Mouse (Mus musculus) adrenal gland, postnatal 25 days (tissue): Measurements from ENCODE around the gene Vmn1r3. TPM values are rescaled to one million over a fixed set of nuclear protein-coding genes. Genes with fewer than 3 reads are reported as not detected.

ENCODE experiments used
- total RNA-seq: library from RNA; stranded (reverse); gene quantifications from 2 replicates; pipeline ENCODE4 v1.2.3, GENCODE M21; 2021

Gene Vmn1r3
- total RNA-seq, 1 experiment from 2014 or later: 2.0 TPM

Other genes with a start within 250 kb of the Vmn1r3 start
- 0.64 TPM in 1 of 2 replicates, not detected in the other for gene Vmn1r2, start 18.0 kb downstream of the Vmn1r3 start, total RNA-seq